Mouse (Mus musculus) large intestine, adult 2 months (tissue): ENCODE results near the gene Stx16. TPM values are rescaled to one million over a fixed set of nuclear protein-coding genes. Genes with fewer than 3 reads are reported as not detected.

Experiments
- DNase-seq: peaks from one replicate; pipeline ENCODE4 v3.0.0-alpha.2; 2012; ENCODE audit warnings: low read depth, low spot score
- WGBS: fragments of 180-500 bp; shearing (Covaris S2); methylation state at CpG from one replicate; pipeline ENCODE4 v1.1.7; 2018; 5-methylcytosine and 5-hydroxymethylcytosine counted together
- polyA plus RNA-seq: library from polyadenylated mRNA; depleted of rRNA; stranded (reverse); fragments of >200 nt; gene quantifications from 2 replicates; pipeline ENCODE4 v1.2.3, GENCODE M21; 2012

The Stx16 gene
- polyA plus RNA-seq, 1 experiment: 14.4 TPM

- DNase-seq: no peak
- 36% methylated on average over 12 of the region's 13 CpGs for WGBS
These were observed 1.5 kb upstream of the Stx16 start for GRCm38 (mm10) chr2:174074621-174075020.

GRCm38 (mm10) chr2:174075072-174075570 is 987 bp upstream of the Stx16 start:
- DNase-seq: no peak
- WGBS: 20% methylated on average over 22 of the region's 22 CpGs

GRCm38 (mm10) chr2:174076433-174076824 is 321 bp downstream of the Stx16 start:
- under 1% methylated on average over 22 of the region's 22 CpGs for WGBS
- no peak for DNase-seq

- WGBS: under 1% methylated on average over 19 of the region's 19 CpGs
These were observed 1.0 kb downstream of the Stx16 start for GRCm38 (mm10) chr2:174077004-174077695.

GRCm38 (mm10) chr2:174077776-174078338 is 1.7 kb downstream of the Stx16 start:
- 10% methylated on average over 11 of the region's 11 CpGs for WGBS
- DNase-seq: no peak

More at GRCm38 (mm10) chr2:174077004-174077695, 1.0 kb downstream of the Stx16 start:
- no peak for DNase-seq

- no peak for DNase-seq
- 63% methylated on average over 5 of the region's 5 CpGs for WGBS
These were observed 5.7 kb downstream of the Stx16 start for GRCm38 (mm10) chr2:174081833-174082232.

- no peak for DNase-seq
- whole genome bisulfite sequencing: 49% methylated on average over 3 of the region's 3 CpGs
These were observed 6.3 kb downstream of the Stx16 start for GRCm38 (mm10) chr2:174082380-174082918.

GRCm38 (mm10) chr2:174095086-174095485 is 19.0 kb downstream of the Stx16 start:
- DNase-seq: no peak
- 90% methylated on average over 3 of the region's 3 CpGs for WGBS

- 74% methylated on average over 7 of the region's 7 CpGs for WGBS
- DNase-seq: no peak
These were observed 26.3 kb downstream of the Stx16 start for GRCm38 (mm10) chr2:174102399-174102798.

GRCm38 (mm10) chr2:174103527-174103926 is 27.4 kb downstream of the Stx16 start:
- DNase-seq: no peak
- 76% methylated on average over 4 of the region's 4 CpGs for WGBS

GRCm38 (mm10) chr2:174107375-174107774 is 31.3 kb downstream of the Stx16 start:
- 21% methylated on average over 3 of the region's 3 CpGs for WGBS
- peak; percentile 52 for DNase-seq

GRCm38 (mm10) chr2:174109991-174110782 is 34.1 kb downstream of the Stx16 start, which contains the start of gene Npepl1:
TSS of gene Npepl1 (plus strand) at chr2:174110349.
- no peak for DNase-seq
- WGBS: under 1% methylated on average over 81 of the region's 90 CpGs

GRCm38 (mm10) chr2:174110783-174111549 is 34.9 kb downstream of the Stx16 start:
- WGBS: 34% methylated on average over 33 of the region's 33 CpGs
- no peak for DNase-seq

- 91% methylated on average over 18 of the region's 18 CpGs for WGBS
- DNase-seq: no peak
These were observed 36.8 kb downstream of the Stx16 start for GRCm38 (mm10) chr2:174112931-174113330.

GRCm38 (mm10) chr2:174114148-174114864 is 38.2 kb downstream of the Stx16 start:
- 75% methylated on average over 12 of the region's 12 CpGs for WGBS
- DNase-seq: no peak

- WGBS: 65% methylated on average over 16 of the region's 16 CpGs
- no peak for DNase-seq
These were observed 40.8 kb downstream of the Stx16 start for GRCm38 (mm10) chr2:174116929-174117328.

- DNase-seq: no peak
- 82% methylated on average over 11 of the region's 11 CpGs for WGBS
These were observed 42.0 kb downstream of the Stx16 start for GRCm38 (mm10) chr2:174118141-174118540.

GRCm38 (mm10) chr2:174119259-174119658 is 43.2 kb downstream of the Stx16 start:
- 92% methylated on average over 11 of the region's 11 CpGs for WGBS
- no peak for DNase-seq

- 90% methylated on average over 19 of the region's 19 CpGs for WGBS
- no peak for DNase-seq
These were observed 44.5 kb downstream of the Stx16 start for GRCm38 (mm10) chr2:174120631-174121030.
